Mouse (Mus musculus): Measurements from ENCODE around the gene Tmod1.

Gene Tmod1

DNA sequence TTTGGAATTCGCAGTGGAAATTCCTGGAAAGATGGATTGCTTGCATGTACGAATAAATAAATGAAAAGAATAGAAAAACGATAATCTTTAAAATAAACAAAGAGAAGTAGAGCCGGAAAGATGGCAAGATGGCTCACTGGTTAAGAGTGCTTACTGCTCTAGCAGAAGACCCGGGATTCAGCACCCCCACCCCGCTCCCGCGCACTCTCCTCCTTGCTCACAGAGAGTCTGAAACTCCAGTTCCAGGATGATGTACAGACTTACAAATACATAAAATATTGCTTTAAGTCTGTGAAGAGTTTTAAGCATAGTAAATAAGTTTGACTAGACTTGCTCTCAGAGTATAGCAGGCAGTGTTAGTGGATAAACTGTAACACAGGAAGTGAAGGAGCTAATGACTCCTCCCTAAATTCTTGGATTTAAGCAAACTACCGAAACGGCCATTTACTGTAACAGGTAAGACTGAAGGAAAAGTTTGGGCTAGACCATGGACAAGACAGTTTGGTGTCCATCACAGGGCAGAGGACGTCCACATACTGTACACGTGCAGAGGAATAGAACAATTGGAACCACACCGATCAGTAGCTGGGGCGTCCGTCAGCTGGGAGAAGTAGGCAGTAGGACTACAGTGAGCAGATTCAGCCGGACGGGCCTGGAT is 99.0 kb downstream of the Tmod1 start:
- DNase-seq, result no peak

DNA sequence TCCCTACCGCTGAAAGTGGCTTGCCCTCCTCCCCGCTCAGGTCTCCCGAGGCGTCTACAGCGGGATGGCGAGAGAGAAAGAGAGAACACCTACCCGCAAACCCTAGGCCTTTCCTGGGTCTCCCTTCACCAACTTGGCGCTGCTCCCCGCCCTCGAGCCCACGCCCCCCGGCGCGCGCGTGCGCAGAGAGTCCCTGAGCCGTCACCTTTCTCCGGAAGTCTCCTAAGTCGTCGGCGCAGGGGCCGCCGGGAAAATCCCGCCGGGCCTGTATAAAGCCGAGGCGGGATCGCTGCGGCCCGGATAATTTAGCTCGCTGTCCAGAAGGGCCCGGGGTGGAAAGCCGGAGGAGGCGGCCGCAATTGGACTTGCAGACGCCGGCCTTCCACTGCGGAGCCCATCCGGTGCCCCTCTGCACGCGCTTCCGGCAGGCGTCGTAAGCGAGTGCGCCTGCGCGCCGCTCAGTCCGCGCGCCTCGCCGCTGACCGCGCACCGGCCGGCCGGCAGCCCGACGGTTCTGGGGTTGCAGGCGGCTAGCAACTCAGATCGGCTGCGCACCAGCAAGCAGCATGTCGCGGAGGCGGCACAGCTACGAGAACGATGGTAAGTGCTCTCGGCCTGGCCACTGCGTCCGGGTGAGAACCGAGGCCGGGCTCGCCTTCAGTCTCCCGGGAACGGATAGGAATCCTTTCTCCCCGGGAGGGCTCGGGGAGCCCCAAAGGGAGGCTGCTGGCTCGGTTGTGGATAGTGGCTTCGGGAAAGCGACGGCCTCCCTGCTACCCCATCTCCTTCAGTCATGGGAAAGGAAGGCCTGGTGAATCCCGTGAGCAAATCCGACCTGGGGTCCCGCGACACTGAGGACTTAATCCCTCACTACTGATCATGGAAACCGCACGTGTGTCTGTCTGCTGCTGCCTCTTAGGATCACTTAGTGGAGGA is 99.8 kb downstream of the Tmod1 start, which contains the start of the genes Ncbp1 and Tstd2:
TSS of gene Ncbp1 (plus strand) at position 327 of the 936 bp plus-strand sequence.
TSS of gene Tstd2 (minus strand) at position 408 of the 936 bp plus-strand sequence.
- peak; percentile 94 to 95 for DNase-seq

GRCm38 (mm10) chr4:46144323-46144722 is 105.6 kb downstream of the Tmod1 start:
- DNase-seq, result peak in 1 of 2 experiments; percentile 39

DNA sequence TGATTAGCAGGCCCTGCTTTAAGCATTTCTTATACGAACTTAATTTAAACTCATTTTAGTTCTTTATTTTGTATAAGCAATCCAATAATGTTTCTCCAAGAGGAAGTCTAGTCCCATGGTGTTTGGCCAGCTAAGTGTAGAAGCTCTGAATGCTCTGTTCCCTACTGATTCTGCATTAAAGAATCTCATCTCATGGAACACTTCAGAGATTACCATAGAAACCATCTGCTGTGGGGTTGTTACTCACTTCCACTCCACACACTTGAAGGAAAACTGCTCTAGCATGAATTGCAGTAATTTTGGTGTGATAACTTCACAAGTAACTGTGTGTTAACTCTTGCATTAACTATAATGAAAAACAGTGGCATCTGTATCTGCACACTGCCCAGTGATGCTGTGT is 108.1 kb downstream of the Tmod1 start:
- no peak for DNase-seq

DNA sequence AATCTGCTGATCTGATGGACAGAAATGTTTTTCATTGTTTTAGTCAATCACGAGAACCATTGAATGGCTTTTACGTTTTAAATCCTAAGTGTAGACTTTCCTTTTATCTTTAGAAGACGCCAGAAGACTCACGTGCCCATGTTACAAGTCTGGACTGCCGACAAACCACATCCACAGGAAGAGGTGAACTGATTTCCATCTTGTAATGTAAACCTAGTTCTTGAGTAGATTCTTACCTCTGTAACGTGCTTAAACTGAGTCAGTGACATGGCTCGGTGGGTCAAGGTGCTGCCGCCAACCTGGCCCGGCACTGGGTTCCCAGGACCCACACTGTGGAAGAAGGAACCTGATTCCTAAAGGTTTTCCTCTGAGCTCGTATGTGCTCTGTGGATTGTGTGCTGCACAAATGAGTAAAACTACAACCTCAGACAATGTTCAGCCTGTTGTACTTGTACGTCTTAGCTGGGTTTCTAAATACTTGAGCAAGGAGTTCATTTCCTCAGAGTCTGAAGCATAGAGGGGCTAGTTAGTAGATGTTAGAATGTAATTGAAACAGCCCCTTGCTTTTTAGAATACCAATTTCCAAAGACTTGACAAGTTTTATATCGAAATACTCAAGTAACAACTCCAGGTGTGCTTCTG is 113.3 kb downstream of the Tmod1 start:
- DNase-seq, result no peak

DNA sequence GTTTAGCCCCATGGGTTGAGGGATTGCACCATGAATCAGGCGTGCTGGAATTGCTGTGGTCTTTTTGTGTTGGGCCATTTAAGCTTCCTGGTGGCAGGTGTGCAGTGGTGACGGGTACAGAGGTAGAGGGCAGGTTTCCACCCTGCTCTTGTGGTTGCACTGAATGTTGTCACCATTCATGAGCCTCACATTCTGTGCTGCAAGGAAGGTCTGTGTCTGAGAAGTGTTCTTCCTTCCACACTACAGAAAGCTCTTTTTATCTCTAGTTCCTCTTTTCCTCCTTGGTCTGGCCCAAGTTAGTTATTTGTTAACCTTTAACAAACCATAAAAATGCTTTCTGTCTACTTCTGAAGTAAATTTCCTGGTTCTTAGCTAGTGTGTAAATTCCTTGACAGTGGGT is 125.3 kb downstream of the Tmod1 start:
- no peak for DNase-seq
